Mouse (Mus musculus) forebrain, embryonic 16.5 days (tissue): ENCODE measurements around the gene Naa50. TPM values are rescaled to one million over a fixed set of nuclear protein-coding genes. Genes with fewer than 3 reads are reported as not detected.

ENCODE experiments used
- ATAC-seq: fragments of 200-750 bp; cut with Nextera tagmentation; 2 replicates; pipeline ENCODE4 v1.8.0; 2017; ENCODE audit warnings: mild to moderate bottlenecking, moderate library complexity
- H3K27ac ChIP-seq: fragments of 300-500 bp; sonication (generic); 2 replicates; pipeline ENCODE4 v1.5.1; 2014; ENCODE audit warnings: low read length, control low read depth
- H3K27me3 ChIP-seq: fragments of 300-500 bp; sonication (generic); replicated peaks from 2 replicates; pipeline ENCODE4 v1.6.1; 2014; ENCODE audit warnings: low read length; ENCODE audit not compliant: control insufficient read depth, insufficient read depth
- H3K36me3 ChIP-seq: fragments of 300-500 bp; sonication (generic); 2 replicates; pipeline ENCODE4 v1.6.1; 2014; ENCODE audit not compliant: control insufficient read depth, insufficient read depth
- H3K4me1 ChIP-seq: fragments of 300-500 bp; sonication (generic); replicated peaks from 2 replicates; pipeline ENCODE4 v1.6.1; 2014; ENCODE audit warnings: low read length; ENCODE audit not compliant: control insufficient read depth, insufficient read depth
- H3K4me2 ChIP-seq: fragments of 300-500 bp; sonication (generic); 2 replicates; pipeline ENCODE4 v1.6.1; 2014; ENCODE audit warnings: mild to moderate bottlenecking, low read length, control low read depth
- H3K4me3 ChIP-seq: fragments of 300-500 bp; sonication (generic); replicated peaks from 2 replicates; pipeline ENCODE4 v1.5.1; 2014; ENCODE audit warnings: mild to moderate bottlenecking, low read length, control low read depth
- H3K9ac ChIP-seq: fragments of 300-500 bp; sonication (generic); replicated peaks from 2 replicates; pipeline ENCODE4 v1.6.1; 2014; ENCODE audit warnings: low read depth, low read length, control low read depth
- H3K9me3 ChIP-seq: fragments of 300-500 bp; sonication (generic); 2 replicates; pipeline ENCODE4 v1.6.1; 2016; ENCODE audit warnings: low read length; ENCODE audit not compliant: control insufficient read depth
- WGBS: fragments of 180-500 bp; shearing (Covaris S2); extraction: QIAGEN DNeasy Blood & Tissue Kit; methylation state at CpG from one replicate; pipeline ENCODE4 v1.1.7; 2014; 5-methylcytosine and 5-hydroxymethylcytosine counted together
- polyA plus RNA-seq: library from polyadenylated mRNA; unstranded; fragments of >200 nt; fragmentation: Nextera tagmentation; extraction: Ambion mirVana; gene quantifications from 2 replicates; pipeline ENCODE4 v1.2.1, GENCODE M21; 2015

Gene Naa50
- polyA plus RNA-seq, 1 experiment from 2014 or later = 80.5 TPM

DNA sequence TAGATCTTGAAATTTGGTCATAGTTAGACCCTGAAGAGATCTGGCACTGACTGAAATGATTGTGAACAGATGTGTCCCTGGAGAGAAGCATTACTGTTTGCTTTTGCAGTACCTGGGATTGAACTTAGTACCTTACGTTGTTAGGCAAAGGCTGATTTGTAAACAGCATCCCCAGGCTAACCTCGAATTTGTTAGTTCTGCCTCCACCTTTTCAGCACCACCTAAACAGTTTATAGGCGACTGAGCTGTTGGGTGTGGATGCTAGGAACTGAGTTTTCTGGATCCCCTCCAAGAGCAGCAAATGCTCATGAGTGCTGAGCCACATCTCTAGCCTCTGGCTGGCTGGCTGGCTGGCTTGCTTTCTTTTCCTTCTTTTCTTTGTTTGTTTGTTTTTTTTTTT, 25.6 kb downstream of the Naa50 start:
- Histone ChIP-seq H3K4me2 (no peak overlapping the region), H3K4me3 (no peak overlapping the region), H3K36me3 (no peaks in the 10 kb centered on the region), H3K4me1 (no peaks in the 10 kb centered on the region), H3K9me3 (no peaks in the 10 kb centered on the region), H3K27ac (no peak overlapping the region), H3K27me3 (no peaks in the 10 kb centered on the region), H3K9ac (no peak overlapping the region)
- no peak for ATAC-seq
- 59% methylated on average over 3 of the region's 3 CpGs for WGBS

DNA sequence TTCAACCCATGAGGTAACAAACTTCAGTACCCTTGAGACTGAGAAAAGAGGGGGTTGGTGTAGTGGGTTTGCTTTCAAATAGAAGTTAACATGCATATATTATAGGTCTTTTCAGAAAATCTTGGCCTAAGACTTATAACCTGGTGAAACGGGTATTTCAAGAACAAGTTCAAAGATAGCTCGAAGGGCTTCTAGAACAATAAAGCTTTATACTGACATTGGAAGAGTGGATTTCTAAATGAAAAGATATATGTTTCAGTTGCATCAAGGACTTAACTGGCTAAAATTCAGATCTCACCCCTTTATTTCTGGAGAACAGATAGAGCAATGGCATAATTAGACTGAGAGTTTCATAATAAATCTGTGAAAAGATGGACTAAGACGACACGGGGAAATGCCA, 29.4 kb downstream of the Naa50 start:
- no peak overlapping the region for H3K27ac ChIP-seq
- 83% methylated on average over 4 of the region's 4 CpGs for WGBS
- no peaks in the 10 kb centered on the region for H3K9me3 ChIP-seq
- no peak overlapping the region for H3K9ac ChIP-seq
- H3K4me1 ChIP-seq = peaks cover under 1% of the 10 kb centered on the region; the same call in 1 of the 2 replicates
- no peak for ATAC-seq
- H3K36me3 ChIP-seq = no peaks in the 10 kb centered on the region
- H3K27me3 ChIP-seq = no peaks in the 10 kb centered on the region
- H3K4me2 ChIP-seq = no peak overlapping the region
- no peak overlapping the region for H3K4me3 ChIP-seq

GRCm38 (mm10) chr16:44172297-44173154, 32.9 kb downstream of the Naa50 start:
- Histone ChIP-seq H3K9me3 (no peaks in the 10 kb centered on the region), H3K4me3 (peak overlapping the region; percentile 59), H3K4me2 (peak overlapping the region; percentile 79), H3K27me3 (no peaks in the 10 kb centered on the region), H3K27ac (peak overlapping the region; percentile 80), H3K4me1 (peaks cover 12% of the 10 kb centered on the region), H3K9ac (peak overlapping the region; percentile 56), H3K36me3 (no peaks in the 10 kb centered on the region)
- ATAC-seq = peak; percentile 100
- WGBS = under 1% methylated on average over 26 of the region's 26 CpGs

- H3K9ac ChIP-seq = peak within 1 kb of the TSS; percentile 92
- peak within 1 kb of the TSS; percentile 59 for H3K4me3 ChIP-seq
- no peaks in the 10 kb centered on the region for H3K9me3 ChIP-seq
- H3K27me3 ChIP-seq = no peaks in the 10 kb centered on the region
- H3K4me1 ChIP-seq = peaks cover 12% of the 10 kb centered on the region
- ATAC-seq = peak; percentile 57
- WGBS = 2% methylated on average over 39 of the region's 77 CpGs
- H3K4me2 ChIP-seq = peak within 1 kb of the TSS; percentile 79
- H3K27ac ChIP-seq = peak within 1 kb of the TSS; percentile 84
- H3K36me3 ChIP-seq = no peaks in the 10 kb centered on the region
Observed at GRCm38 (mm10) chr16:44173155-44173941, 33.7 kb downstream of the Naa50 start, which contains the start of gene Usf3. Gene Usf3 (plus strand): TSS chr16:44173246.

GRCm38 (mm10) chr16:44173966-44174530, 34.4 kb downstream of the Naa50 start:
- H3K4me3 ChIP-seq = peak overlapping the region; percentile 59
- H3K27ac ChIP-seq = no peak overlapping the region
- 29% methylated on average over 7 of the region's 7 CpGs for WGBS
- peak overlapping the region; percentile 58 for H3K4me2 ChIP-seq
- H3K36me3 ChIP-seq = no peaks in the 10 kb centered on the region
- no peaks in the 10 kb centered on the region for H3K27me3 ChIP-seq
- ATAC-seq = no peak
- peak overlapping the region; percentile 92 for H3K9ac ChIP-seq
- H3K4me1 ChIP-seq = peaks cover 12% of the 10 kb centered on the region
- no peaks in the 10 kb centered on the region for H3K9me3 ChIP-seq

GRCm38 (mm10) chr16:44175001-44175400, 35.4 kb downstream of the Naa50 start:
- 71% methylated on average over 1 of the region's 1 CpGs for WGBS
- no peak for ATAC-seq

DNA sequence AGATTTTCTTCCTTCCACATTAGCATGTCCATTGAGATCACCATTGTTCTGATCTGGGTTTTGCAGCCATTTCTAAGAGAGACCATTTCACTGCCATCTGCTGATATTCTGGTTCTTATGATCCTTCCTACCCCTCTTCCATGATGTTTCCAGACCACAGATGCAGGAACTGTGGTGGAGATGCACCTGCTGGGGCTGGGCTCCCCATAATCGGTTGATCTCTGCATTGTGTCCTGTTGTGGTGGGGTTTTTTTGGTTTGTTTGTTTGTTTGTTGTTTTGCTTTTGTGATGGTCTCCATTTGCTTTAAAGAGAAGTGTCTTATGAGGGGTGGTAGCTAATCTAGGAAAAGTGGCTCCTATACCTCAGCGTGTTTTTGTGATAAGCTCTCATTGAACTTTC, 36.9 kb downstream of the Naa50 start:
- WGBS = 98% methylated on average over 2 of the region's 2 CpGs
- Histone ChIP-seq H3K4me3 (no peak overlapping the region), H3K4me1 (peaks cover 12% of the 10 kb centered on the region), H3K9me3 (no peaks in the 10 kb centered on the region), H3K36me3 (no peaks in the 10 kb centered on the region), H3K27ac (no peak overlapping the region), H3K4me2 (no peak overlapping the region), H3K27me3 (no peaks in the 10 kb centered on the region), H3K9ac (no peak overlapping the region)
- no peak for ATAC-seq

More at GRCm38 (mm10) chr16:44175001-44175400, 35.4 kb downstream of the Naa50 start:
- H3K27ac ChIP-seq = no peak overlapping the region
- no peak overlapping the region for H3K4me2 ChIP-seq
- no peaks in the 10 kb centered on the region for H3K9me3 ChIP-seq
- peaks cover 12% of the 10 kb centered on the region for H3K4me1 ChIP-seq
- no peak overlapping the region for H3K4me3 ChIP-seq
- H3K9ac ChIP-seq = no peak overlapping the region
- no peaks in the 10 kb centered on the region for H3K27me3 ChIP-seq
- H3K36me3 ChIP-seq = no peaks in the 10 kb centered on the region

DNA sequence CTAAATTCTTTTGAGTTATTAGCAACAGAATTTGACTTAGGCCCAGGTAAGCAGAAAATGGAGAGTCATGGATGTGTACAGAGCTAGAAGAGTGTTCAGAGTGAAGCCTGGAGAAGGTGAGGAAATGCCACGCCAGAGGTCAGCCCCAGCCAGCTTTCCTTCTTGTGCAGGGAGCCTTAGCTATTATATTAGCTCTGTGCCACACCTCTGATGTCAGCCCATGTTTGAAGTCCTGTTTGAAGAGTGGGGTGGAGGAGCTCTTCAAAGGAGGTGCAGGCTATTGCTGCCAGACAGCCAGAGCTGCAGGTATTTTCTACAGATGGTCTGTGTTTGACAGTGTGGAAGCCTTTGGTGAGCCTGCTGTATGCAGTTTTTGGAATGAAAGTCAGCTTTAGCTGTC, 38.9 kb downstream of the Naa50 start:
- H3K9ac ChIP-seq = no peak overlapping the region
- H3K4me2 ChIP-seq = no peak overlapping the region
- no peak overlapping the region for H3K27ac ChIP-seq
- H3K27me3 ChIP-seq = no peaks in the 10 kb centered on the region
- no peak overlapping the region for H3K4me3 ChIP-seq
- 68% methylated on average over 1 of the region's 1 CpGs for WGBS
- ATAC-seq = no peak
- H3K4me1 ChIP-seq = peaks cover 12% of the 10 kb centered on the region
- no peaks in the 10 kb centered on the region for H3K9me3 ChIP-seq
- no peaks in the 10 kb centered on the region for H3K36me3 ChIP-seq

GRCm38 (mm10) chr16:44182597-44182996, 43.0 kb downstream of the Naa50 start:
- H3K4me1 ChIP-seq = no peaks in the 10 kb centered on the region
- H3K9me3 ChIP-seq = no peaks in the 10 kb centered on the region
- H3K4me2 ChIP-seq = no peak overlapping the region
- no peaks in the 10 kb centered on the region for H3K27me3 ChIP-seq
- H3K36me3 ChIP-seq = no peaks in the 10 kb centered on the region
- ATAC-seq = no peak
- no peak overlapping the region for H3K27ac ChIP-seq
- no peak overlapping the region for H3K4me3 ChIP-seq
- H3K9ac ChIP-seq = no peak overlapping the region
- WGBS = 97% methylated on average over 1 of the region's 1 CpGs
